Mouse (Mus musculus) forebrain, postnatal 0 days (tissue): ENCODE measurements around the gene St13. TPM values are rescaled to one million over a fixed set of nuclear protein-coding genes. Genes with fewer than 3 reads are reported as not detected.

Source experiments
- ATAC-seq: fragments of 200-750 bp; cut with Nextera tagmentation; 2 replicates; pipeline ENCODE4 v1.8.0; 2017; ENCODE audit warnings: mild to moderate bottlenecking, moderate library complexity
- DNase-seq: peaks from one replicate; pipeline ENCODE4 v3.0.0-alpha.2; 2015
- H3K27ac ChIP-seq: fragments of 300-500 bp; sonication (generic); 2 replicates; pipeline ENCODE4 v1.5.1; 2014; ENCODE audit warnings: low read depth, mild to moderate bottlenecking, antibody characterized with exemption, low read length, moderate library complexity, mixed read lengths
- H3K27me3 ChIP-seq: fragments of 300-500 bp; sonication (generic); 2 replicates; pipeline ENCODE4 v1.6.1; 2014; ENCODE audit warnings: mild to moderate bottlenecking, low read length, mixed read lengths; ENCODE audit not compliant: insufficient read depth
- H3K36me3 ChIP-seq: fragments of 300-500 bp; sonication (generic); 2 replicates; pipeline ENCODE4 v1.6.1; 2014; ENCODE audit warnings: mild to moderate bottlenecking, moderate library complexity; ENCODE audit not compliant: insufficient read depth
- H3K4me1 ChIP-seq: fragments of 300-500 bp; sonication (generic); 2 replicates; pipeline ENCODE4 v1.6.1; 2014; ENCODE audit warnings: antibody characterized with exemption; ENCODE audit not compliant: insufficient read depth
- H3K4me2 ChIP-seq: fragments of 300-500 bp; sonication (generic); 2 replicates; pipeline ENCODE4 v1.6.1; 2014; ENCODE audit warnings: low read depth, mild to moderate bottlenecking, moderate library complexity
- H3K4me3 ChIP-seq: fragments of 300-500 bp; sonication (generic); 2 replicates; pipeline ENCODE4 v1.5.1; 2014; ENCODE audit warnings: low read depth, low read length, mixed read lengths
- H3K9ac ChIP-seq: fragments of 300-500 bp; sonication (generic); 2 replicates; pipeline ENCODE4 v1.6.1; 2014; ENCODE audit warnings: mild to moderate bottlenecking
- H3K9me3 ChIP-seq: fragments of 300-500 bp; sonication (generic); 2 replicates; pipeline ENCODE4 v1.6.1; 2016; ENCODE audit warnings: low read length
- CTCF ChIP-seq: sonication (generic); IDR thresholded peaks from 2 replicates; pipeline ENCODE4 v1.5.1; 2016; ENCODE audit warnings: antibody characterized with exemption, control low read depth, low read depth
- WGBS: fragments of 180-500 bp; shearing (Covaris S2); extraction: QIAGEN DNeasy Blood & Tissue Kit; methylation state at CpG from one replicate; pipeline ENCODE4 v1.1.7; 2014; 5-methylcytosine and 5-hydroxymethylcytosine counted together
- polyA plus RNA-seq: library from polyadenylated mRNA; unstranded; fragments of >200 nt; fragmentation: Nextera tagmentation; extraction: Ambion mirVana; gene quantifications from 2 replicates; pipeline ENCODE4 v1.2.1, GENCODE M21; 2015
- total RNA-seq: library from RNA; depleted of rRNA; stranded (reverse); fragments of >200 nt; gene quantifications from 2 replicates; pipeline ENCODE4 v1.2.3, GENCODE M21; 2014; rRNA removed

The St13 gene
- total and polyA plus RNA-seq, 2 experiments from 2014 or later, result 140 to 223 TPM

DNA sequence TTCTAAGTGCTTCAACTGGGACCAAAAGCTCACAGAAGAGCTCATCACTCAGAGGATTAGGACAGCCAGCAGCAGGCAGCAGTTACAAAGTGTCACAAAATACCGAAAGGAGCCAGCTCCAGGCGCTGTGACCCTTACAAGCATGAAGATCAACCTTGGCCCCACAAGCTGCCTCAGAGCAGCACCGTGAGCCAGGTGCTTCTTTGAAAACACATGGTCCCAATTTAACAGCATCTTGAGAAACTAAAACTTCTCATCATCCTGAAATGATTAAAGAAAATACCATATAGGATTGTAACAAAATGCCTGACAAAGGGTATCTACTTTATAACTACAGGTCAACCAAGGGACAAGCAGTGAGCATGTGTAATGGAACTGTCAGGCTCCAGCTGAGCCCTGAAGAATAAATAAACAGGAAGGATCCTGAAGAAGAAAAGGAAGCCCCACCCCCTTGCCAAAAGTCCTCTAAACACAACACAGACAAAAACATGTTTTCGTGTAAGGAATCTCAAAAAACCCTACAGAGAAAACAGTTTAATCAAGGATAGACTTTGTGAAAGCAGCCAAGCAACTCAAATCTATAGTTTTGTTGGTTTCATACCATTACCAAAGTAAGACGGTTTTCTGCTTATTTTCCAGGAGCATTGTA lies 70.0 kb downstream of the St13 start:
- Histone ChIP-seq H3K27me3 (no peaks in the 10 kb centered on the region), H3K36me3 (peaks cover 46% of the 10 kb centered on the region), H3K4me2 (no peak overlapping the region), H3K9me3 (no peaks in the 10 kb centered on the region), H3K9ac (no peak overlapping the region), H3K27ac (no peak overlapping the region), H3K4me1 (no peaks in the 10 kb centered on the region), H3K4me3 (no peak overlapping the region)
- WGBS, result 69% methylated on average over 5 of the region's 5 CpGs
- DNase-seq (no peak), ATAC-seq (no peak)
- TF ChIP-seq CTCF, result no peak

GRCm38 (mm10) chr15:81327501-81327900 lies 72.4 kb downstream of the St13 start:
- no peak for DNase-seq
- no peak for ATAC-seq
- WGBS, result 94% methylated on average over 7 of the region's 7 CpGs
- Histone ChIP-seq H3K27ac (no peak overlapping the region), H3K36me3 (peaks cover 39% of the 10 kb centered on the region), H3K4me1 (no peaks in the 10 kb centered on the region), H3K27me3 (no peaks in the 10 kb centered on the region), H3K9ac (no peak overlapping the region), H3K4me3 (no peak overlapping the region), H3K4me2 (no peak overlapping the region), H3K9me3 (no peaks in the 10 kb centered on the region)
- no peak for TF ChIP-seq CTCF

DNA sequence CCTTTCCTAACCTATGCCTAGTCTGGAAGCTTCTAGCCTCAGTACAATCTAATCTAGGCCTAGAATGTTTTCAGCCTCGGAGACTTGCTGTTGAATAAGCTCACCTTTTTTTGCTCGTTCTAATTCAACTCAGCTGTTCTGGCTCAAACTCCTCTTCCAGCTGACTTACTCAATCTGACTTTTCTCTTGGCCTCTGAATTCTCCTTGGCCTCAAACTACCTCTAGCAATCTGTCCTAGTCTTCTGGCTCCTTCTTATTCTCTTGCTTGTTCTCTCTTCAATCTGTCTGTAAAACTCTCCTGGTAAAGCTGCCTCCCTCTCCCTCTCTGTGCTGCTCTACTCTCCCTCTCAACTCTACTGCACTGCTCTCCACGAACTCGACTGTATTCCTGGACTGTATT lies 74.9 kb downstream of the St13 start:
- DNase-seq (no peak), ATAC-seq (no peak)
- no peaks in the 10 kb centered on the region for H3K4me1 ChIP-seq
- 67% methylated on average over 4 of the region's 4 CpGs for WGBS
- no peak for TF ChIP-seq CTCF
- H3K27ac ChIP-seq, result no peak overlapping the region
- no peaks in the 10 kb centered on the region for H3K9me3 ChIP-seq
- H3K27me3 ChIP-seq, result no peaks in the 10 kb centered on the region
- no peak overlapping the region for H3K4me3 ChIP-seq
- H3K36me3 ChIP-seq, result peaks cover 52% of the 10 kb centered on the region
- H3K9ac ChIP-seq, result no peak overlapping the region
- H3K4me2 ChIP-seq, result no peak overlapping the region

DNA sequence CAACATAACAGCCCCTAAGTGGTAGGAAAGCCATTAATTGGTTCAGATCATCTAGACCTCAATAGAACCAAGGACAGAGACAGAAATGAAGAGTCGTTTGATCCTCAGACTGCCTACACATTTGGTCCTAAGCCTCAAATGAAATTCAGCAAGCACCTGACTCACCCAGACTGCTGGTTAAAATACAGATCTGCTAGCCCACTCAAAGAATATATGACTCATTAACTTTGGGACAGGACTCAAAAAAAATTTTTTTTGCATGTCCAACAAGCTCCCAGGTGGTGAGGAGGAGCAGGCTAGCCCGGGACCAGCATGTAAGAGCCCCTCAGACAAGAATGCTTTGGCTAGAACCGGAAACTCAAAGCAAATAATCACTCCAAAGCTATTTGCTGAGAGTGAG lies 79.7 kb downstream of the St13 start:
- no peak for TF ChIP-seq CTCF
- WGBS, result 91% methylated on average over 3 of the region's 3 CpGs
- no peak for ATAC-seq
- H3K36me3 ChIP-seq, result peaks cover 47% of the 10 kb centered on the region
- no peaks in the 10 kb centered on the region for H3K4me1 ChIP-seq
- no peaks in the 10 kb centered on the region for H3K27me3 ChIP-seq
- no peak overlapping the region for H3K27ac ChIP-seq
- H3K9me3 ChIP-seq, result no peaks in the 10 kb centered on the region
- DNase-seq, result no peak
- no peak overlapping the region for H3K4me2 ChIP-seq
- no peak overlapping the region for H3K9ac ChIP-seq
- no peak overlapping the region for H3K4me3 ChIP-seq

GRCm38 (mm10) chr15:81319462-81319861 lies 80.4 kb downstream of the St13 start:
- Histone ChIP-seq H3K4me1 (no peaks in the 10 kb centered on the region), H3K4me3 (no peak overlapping the region), H3K36me3 (peaks cover 47% of the 10 kb centered on the region), H3K4me2 (no peak overlapping the region), H3K9me3 (no peaks in the 10 kb centered on the region), H3K27ac (no peak overlapping the region), H3K9ac (no peak overlapping the region), H3K27me3 (no peaks in the 10 kb centered on the region)
- 72% methylated on average over 9 of the region's 9 CpGs for WGBS
- ATAC-seq, result no peak
- no peak for TF ChIP-seq CTCF
- no peak for DNase-seq

- WGBS, result 94% methylated on average over 3 of the region's 3 CpGs
- no peak for TF ChIP-seq CTCF
- Histone ChIP-seq H3K36me3 (peaks cover 14% of the 10 kb centered on the region), H3K9me3 (no peaks in the 10 kb centered on the region), H3K9ac (no peak overlapping the region), H3K4me1 (0 out of 2 replicates have a peak, but pooled peaks cover 2% of the 10 kb centered on the region), H3K4me3 (no peak overlapping the region), H3K27ac (no peak overlapping the region), H3K4me2 (no peak overlapping the region), H3K27me3 (no peaks in the 10 kb centered on the region)
- no peak for ATAC-seq
- no peak for DNase-seq
These were observed 85.9 kb downstream of the St13 start for GRCm38 (mm10) chr15:81313928-81314327.

Other genes starting within 250 kb of the St13 start
- 23.8 and 26.0 TPM in 2 replicates for gene Mrtfa, start 209.3 kb downstream of the St13 start, total RNA-seq
- gene Mrtfa, start 209.3 kb downstream of the St13 start, polyA plus RNA-seq, result 15.5 and 19.6 TPM in 2 replicates
- gene Mchr1, start 164.6 kb downstream of the St13 start, total RNA-seq, result 4.5 and 4.8 TPM in 2 replicates
- 3.2 and 4.7 TPM in 2 replicates for gene Mchr1, start 164.6 kb downstream of the St13 start, polyA plus RNA-seq
- gene Slc25a17, start 39.3 kb downstream of the St13 start, total RNA-seq, result 78.8 and 80.7 TPM in 2 replicates
- gene Slc25a17, start 39.3 kb downstream of the St13 start, polyA plus RNA-seq, result 121 and 123 TPM in 2 replicates
- gene Xpnpep3, start 61 bp upstream of the St13 start, total RNA-seq, result 6.5 and 8.5 TPM in 2 replicates
- gene Xpnpep3, start 61 bp upstream of the St13 start, polyA plus RNA-seq, result 4.3 and 7.4 TPM in 2 replicates
- not detected in 2 replicates for gene Dnajb7, start 8.2 kb upstream of the St13 start, total RNA-seq
- gene Dnajb7, start 8.2 kb upstream of the St13 start, polyA plus RNA-seq, result 0.18 TPM in 1 of 2 replicates, not detected in the other
- 193 and 223 TPM in 2 replicates for gene Rbx1, start 66.2 kb upstream of the St13 start, total RNA-seq
- gene Rbx1, start 66.2 kb upstream of the St13 start, polyA plus RNA-seq, result 446 and 469 TPM in 2 replicates
- gene Ep300, start 185.3 kb upstream of the St13 start, total RNA-seq, result 42.4 and 50.1 TPM in 2 replicates
- 8.6 and 15.6 TPM in 2 replicates for gene Ep300, start 185.3 kb upstream of the St13 start, polyA plus RNA-seq